Mouse (Mus musculus): Measurements from ENCODE around the gene Ggact. TPM values are rescaled to one million over a fixed set of nuclear protein-coding genes. Genes with fewer than 3 reads are reported as not detected.

Gene Ggact
- total RNA-seq, 2 experiments from 2014 or later = 39.1 to 40.5 TPM

GRCm38 (mm10) chr14:122871841-122872580 is 41.5 kb downstream of the Ggact start:
- no peak for DNase-seq (ENCODE audit: low spot score in 2 of 2)

GRCm38 (mm10) chr14:122869831-122870230 is 43.7 kb downstream of the Ggact start:
- no peak for DNase-seq (ENCODE audit: low spot score in 2 of 2)

- peak in 1 of 2 experiments; percentile 54 for DNase-seq (ENCODE audit: low spot score in 2 of 2)
Measured at GRCm38 (mm10) chr14:122867531-122868285, 45.8 kb downstream of the Ggact start.

- DNase-seq (ENCODE audit: low spot score in 2 of 2) = no peak
Measured at GRCm38 (mm10) chr14:122865462-122866129, 48.0 kb downstream of the Ggact start.

- no peak for DNase-seq (ENCODE audit: low spot score in 2 of 2)
Measured at GRCm38 (mm10) chr14:122862623-122863022, 50.9 kb downstream of the Ggact start.

- DNase-seq (ENCODE audit: low spot score in 2 of 2) = no peak
Measured at GRCm38 (mm10) chr14:122859792-122860191, 53.8 kb downstream of the Ggact start.

GRCm38 (mm10) chr14:122852506-122853057 is 61.0 kb downstream of the Ggact start:
- DNase-seq (ENCODE audit: low spot score in 2 of 2) = no peak

GRCm38 (mm10) chr14:122837018-122837417 is 76.5 kb downstream of the Ggact start:
- no peak for DNase-seq (ENCODE audit: low spot score in 2 of 2)

- DNase-seq (ENCODE audit: low spot score in 2 of 2) = no peak
Measured at GRCm38 (mm10) chr14:122836221-122836620, 77.3 kb downstream of the Ggact start.

GRCm38 (mm10) chr14:122835487-122836190 is 77.9 kb downstream of the Ggact start:
- no peak for DNase-seq (ENCODE audit: low spot score in 2 of 2)

GRCm38 (mm10) chr14:122834753-122835152 is 78.8 kb downstream of the Ggact start:
- no peak for DNase-seq (ENCODE audit: low spot score in 2 of 2)

GRCm38 (mm10) chr14:122833666-122834065 is 79.9 kb downstream of the Ggact start:
- DNase-seq (ENCODE audit: low spot score in 2 of 2) = no peak

GRCm38 (mm10) chr14:122830433-122830832 is 83.1 kb downstream of the Ggact start:
- no peak for DNase-seq (ENCODE audit: low spot score in 2 of 2)

GRCm38 (mm10) chr14:122825464-122825863 is 88.1 kb downstream of the Ggact start:
- DNase-seq (ENCODE audit: low spot score in 2 of 2) = no peak

GRCm38 (mm10) chr14:122823791-122824190 is 89.8 kb downstream of the Ggact start:
- no peak for DNase-seq (ENCODE audit: low spot score in 2 of 2)

GRCm38 (mm10) chr14:122821002-122821401 is 92.6 kb downstream of the Ggact start:
- DNase-seq (ENCODE audit: low spot score in 2 of 2) = no peak

- DNase-seq (ENCODE audit: low spot score in 2 of 2) = peak in 1 of 2 experiments; percentile 11
Measured at GRCm38 (mm10) chr14:122800296-122800695, 113.3 kb downstream of the Ggact start.

- DNase-seq (ENCODE audit: low spot score in 2 of 2) = no peak
Measured at GRCm38 (mm10) chr14:122793368-122793767, 120.2 kb downstream of the Ggact start.

- DNase-seq (ENCODE audit: low spot score in 2 of 2) = no peak
Measured at GRCm38 (mm10) chr14:122790111-122790510, 123.4 kb downstream of the Ggact start.

GRCm38 (mm10) chr14:122788199-122788598 is 125.4 kb downstream of the Ggact start:
- no peak for DNase-seq (ENCODE audit: low spot score in 2 of 2)

GRCm38 (mm10) chr14:122784701-122785100 is 128.9 kb downstream of the Ggact start:
- DNase-seq (ENCODE audit: low spot score in 2 of 2) = peak in 1 of 2 experiments; percentile 30

All from layer of hippocampus, adult 18-20 months (tissue).